Mouse (Mus musculus) layer of hippocampus, adult 9-11 months (tissue): ENCODE measurements around the gene Msmb.
"Not testable (repeated sequence)": the region's sequence is repeated elsewhere in the genome, so short reads cannot be mapped to it uniquely, and the experiment has no call there.

ENCODE experiments used
- DNase-seq: peaks from one replicate; pipeline ENCODE4 v3.0.0; 2022

Gene Msmb

GRCm38 (mm10) chr14:32180861-32181260 is 39.0 kb downstream of the Msmb start:
- DNase-seq = no peak

- DNase-seq = no peak
Observed at GRCm38 (mm10) chr14:32183846-32184245, 42.0 kb downstream of the Msmb start.

- no peak for DNase-seq
Observed at GRCm38 (mm10) chr14:32190627-32191391, 49.0 kb downstream of the Msmb start.

- DNase-seq = no peak
Observed at GRCm38 (mm10) chr14:32191926-32192325, 50.1 kb downstream of the Msmb start.

- DNase-seq = peak; percentile 20
Observed at GRCm38 (mm10) chr14:32192437-32192836, 50.6 kb downstream of the Msmb start.

- DNase-seq = not testable (repeated sequence)
Observed at GRCm38 (mm10) chr14:32193557-32193956, 51.7 kb downstream of the Msmb start.

- DNase-seq = no peak
Observed at GRCm38 (mm10) chr14:32201354-32201753, 59.5 kb downstream of the Msmb start.

GRCm38 (mm10) chr14:32201791-32202451 is 60.1 kb downstream of the Msmb start, which contains the start of the genes Timm23 and Parg:
TSS of gene Timm23 (minus strand) at chr14:32201898.
TSS of gene Parg (plus strand) at chr14:32201949.
- DNase-seq = peak; percentile 82
